Mouse (Mus musculus) small intestine, adult 2 months (tissue): ENCODE results near the gene Pdik1l. TPM values are rescaled to one million over a fixed set of nuclear protein-coding genes. Genes with fewer than 3 reads are reported as not detected.
"Not testable (repeated sequence)": the region's sequence is repeated elsewhere in the genome, so short reads cannot be mapped to it uniquely, and the experiment has no call there.

ENCODE experiments used
- H3K27ac ChIP-seq: fragments of 200-500 bp; 2 replicates; pipeline ENCODE4 v1.5.1; 2012; ENCODE audit warnings: low read depth, low read length, control low read depth, inconsistent platforms; ENCODE audit not compliant: insufficient read depth
- H3K27me3 ChIP-seq: fragments of 200-500 bp; 2 replicates; pipeline ENCODE4 v1.6.1; 2012; ENCODE audit warnings: mild to moderate bottlenecking, moderate library complexity, low read length, inconsistent platforms; ENCODE audit not compliant: control insufficient read depth, insufficient read depth
- H3K36me3 ChIP-seq: fragments of 200-500 bp; 2 replicates; pipeline ENCODE4 v1.6.1; 2012; ENCODE audit warnings: mild to moderate bottlenecking, low read length, control low read depth, inconsistent platforms; ENCODE audit not compliant: control insufficient read depth, insufficient read depth
- H3K4me1 ChIP-seq: fragments of 200-500 bp; 2 replicates; pipeline ENCODE4 v1.6.1; 2012; ENCODE audit warnings: low read length, inconsistent platforms, mixed read lengths; ENCODE audit not compliant: control insufficient read depth, insufficient read depth, insufficient read length
- H3K4me3 ChIP-seq: fragments of 200-500 bp; 2 replicates; pipeline ENCODE4 v1.5.1; 2012; ENCODE audit warnings: low read depth, mild to moderate bottlenecking, control low read depth, inconsistent platforms, low read length, moderate library complexity
- CTCF ChIP-seq: fragments of 200-500 bp; IDR thresholded peaks from 2 replicates; pipeline ENCODE4 v1.5.1; 2012; ENCODE audit warnings: low read depth, mild to moderate bottlenecking, control low read depth, inconsistent platforms, low read length, moderate library complexity, mixed read lengths; ENCODE audit not compliant: insufficient replicate concordance, insufficient read length; ENCODE audit errors: extremely low read depth
- POLR2A ChIP-seq: fragments of 200-500 bp; IDR thresholded peaks from 2 replicates; pipeline ENCODE4 v1.6.1; 2012; ENCODE audit warnings: low read depth, mild to moderate bottlenecking, control low read depth, inconsistent platforms, low read length, moderate library complexity
- WGBS: fragments of 180-500 bp; shearing (Covaris S2); methylation state at CpG from one replicate; pipeline ENCODE4 v1.1.7; 2018; 5-methylcytosine and 5-hydroxymethylcytosine counted together
- polyA plus RNA-seq: library from polyadenylated mRNA; depleted of rRNA; stranded (reverse); fragments of >200 nt; gene quantifications from 2 replicates; pipeline ENCODE4 v1.2.3, GENCODE M21; 2012

Pdik1l gene
- polyA plus RNA-seq, 1 experiment: 1.6 TPM

DNA sequence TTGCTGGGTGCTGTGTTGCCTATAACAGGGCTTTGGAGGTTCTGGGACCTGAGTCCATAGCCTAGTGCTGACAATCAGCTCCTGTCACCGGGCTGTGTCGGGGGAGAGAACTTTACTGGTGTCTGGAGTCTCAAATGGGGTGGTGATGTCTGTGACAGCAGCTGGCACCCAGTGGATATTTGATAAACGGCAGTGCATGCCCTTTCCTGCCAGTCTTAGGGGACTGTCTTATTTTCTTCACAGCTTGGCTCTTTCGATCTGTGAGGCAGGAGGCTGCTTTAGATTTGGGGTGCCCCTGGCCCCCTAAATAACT is 11.8 kb upstream of the Pdik1l start:
- TF ChIP-seq CTCF (no peak), POLR2A (no peak)
- Histone ChIP-seq H3K4me3 (no peak overlapping the region), H3K27ac (no peak overlapping the region), H3K4me1 (no peaks in the 10 kb centered on the region; the same call in 1 of the 2 replicates), H3K27me3 (no peaks in the 10 kb centered on the region), H3K36me3 (no peaks in the 10 kb centered on the region)
- WGBS: 71% methylated on average over 4 of the region's 4 CpGs

DNA sequence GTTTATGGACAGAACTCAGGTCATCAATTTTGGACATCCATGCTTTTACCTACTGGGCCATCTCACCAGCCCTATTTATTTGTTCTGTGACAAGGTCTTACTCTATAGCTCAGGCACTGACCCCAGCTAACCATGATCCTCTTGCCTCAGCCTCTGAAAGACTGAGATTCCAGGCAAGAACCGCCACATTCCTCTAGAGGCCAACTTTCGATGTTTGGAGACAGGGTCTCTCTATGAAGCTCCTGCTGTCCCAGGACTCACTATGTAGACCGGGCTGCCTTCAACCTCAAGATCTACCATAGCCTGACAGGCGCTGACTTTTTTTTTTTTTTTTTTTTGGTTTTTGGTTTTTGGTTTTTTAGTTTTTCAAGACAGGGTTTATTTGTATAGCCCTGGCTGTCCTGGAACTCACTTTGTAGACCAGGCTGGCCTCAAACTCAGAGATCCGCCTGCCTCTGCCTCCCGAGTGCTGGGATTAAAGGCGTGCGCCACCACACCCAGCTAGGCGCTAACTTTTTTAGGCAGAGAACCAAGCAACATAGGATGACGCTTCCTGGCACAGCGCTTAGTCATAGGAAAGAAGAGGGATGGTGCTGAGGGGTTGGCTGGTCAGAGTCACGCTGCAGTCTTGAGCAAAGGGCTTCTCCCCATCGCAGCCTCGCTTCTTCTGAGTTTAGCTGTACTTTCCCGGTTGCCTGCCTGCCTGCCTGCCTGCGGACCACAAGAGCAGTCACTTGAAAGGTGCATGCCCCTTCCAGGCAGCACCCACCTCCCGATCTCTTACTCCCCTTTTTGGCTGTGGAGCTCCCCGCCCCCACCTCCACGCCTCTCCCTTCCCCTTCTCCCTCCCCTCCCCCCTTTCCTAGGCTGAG is 11.2 kb upstream of the Pdik1l start:
- Histone ChIP-seq H3K4me3 (no peak overlapping the region), H3K27ac (no peak overlapping the region), H3K27me3 (no peaks in the 10 kb centered on the region), H3K4me1 (no peaks in the 10 kb centered on the region), H3K36me3 (no peaks in the 10 kb centered on the region)
- no peak for TF ChIP-seq POLR2A
- WGBS: 85% methylated on average over 19 of the region's 19 CpGs

DNA sequence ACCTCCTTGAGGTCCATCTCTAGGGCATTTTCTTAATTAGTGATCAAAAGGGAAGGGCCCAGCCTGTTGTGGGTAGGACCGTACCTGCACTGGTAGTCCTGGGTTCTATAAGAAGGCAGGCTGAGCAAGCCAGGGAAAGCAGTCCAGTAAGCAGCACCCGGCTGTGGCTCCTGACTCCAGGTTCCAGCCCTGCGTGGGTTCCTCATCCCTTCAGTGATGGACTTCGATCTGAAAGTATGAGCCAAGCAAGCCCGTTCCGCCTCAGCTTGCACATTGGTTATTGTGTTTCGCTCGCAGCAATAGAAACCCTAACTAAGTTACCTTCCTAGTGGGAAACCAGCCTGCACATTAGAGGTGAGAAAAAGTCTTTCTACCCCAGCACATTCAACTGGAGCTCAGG is 9.7 kb upstream of the Pdik1l start:
- WGBS: 40% methylated on average over 8 of the region's 8 CpGs
- Histone ChIP-seq H3K4me3 (no peak overlapping the region), H3K4me1 (no peaks in the 10 kb centered on the region), H3K27ac (no peak overlapping the region), H3K27me3 (no peaks in the 10 kb centered on the region), H3K36me3 (no peaks in the 10 kb centered on the region)
- TF ChIP-seq POLR2A (no peak), CTCF (no peak)

DNA sequence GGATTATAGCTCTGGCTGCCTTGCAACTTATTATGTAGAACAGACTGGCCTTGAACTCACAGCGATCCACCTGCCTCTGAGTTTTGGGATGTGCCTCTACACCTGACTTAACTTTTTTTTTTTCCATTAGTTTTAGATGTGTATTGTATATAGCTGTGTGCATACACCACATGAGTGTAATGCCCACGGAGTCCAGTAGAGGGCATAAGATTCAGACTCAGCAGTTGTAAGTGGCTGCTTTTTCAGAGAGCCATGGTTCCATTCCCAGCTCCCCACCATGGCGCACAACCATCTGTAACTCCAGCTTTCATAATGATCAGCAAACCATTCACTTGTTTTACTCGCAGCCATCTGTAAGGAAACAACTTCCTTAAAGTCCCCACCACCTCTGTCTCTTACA is 8.8 kb upstream of the Pdik1l start:
- Histone ChIP-seq H3K27ac (no peak overlapping the region), H3K4me1 (no peaks in the 10 kb centered on the region), H3K36me3 (no peaks in the 10 kb centered on the region), H3K27me3 (no peaks in the 10 kb centered on the region), H3K4me3 (no peak overlapping the region)
- 93% methylated on average over 4 of the region's 4 CpGs for WGBS
- no peak for TF ChIP-seq POLR2A
- no peak for TF ChIP-seq CTCF

GRCm38 (mm10) chr4:134296096-134296495 is 8.4 kb upstream of the Pdik1l start:
- 91% methylated on average over 4 of the region's 4 CpGs for WGBS
- H3K4me3 ChIP-seq, H3K27ac ChIP-seq, H3K36me3 ChIP-seq, H3K4me1 ChIP-seq, H3K27me3 ChIP-seq: not testable (repeated sequence)

DNA sequence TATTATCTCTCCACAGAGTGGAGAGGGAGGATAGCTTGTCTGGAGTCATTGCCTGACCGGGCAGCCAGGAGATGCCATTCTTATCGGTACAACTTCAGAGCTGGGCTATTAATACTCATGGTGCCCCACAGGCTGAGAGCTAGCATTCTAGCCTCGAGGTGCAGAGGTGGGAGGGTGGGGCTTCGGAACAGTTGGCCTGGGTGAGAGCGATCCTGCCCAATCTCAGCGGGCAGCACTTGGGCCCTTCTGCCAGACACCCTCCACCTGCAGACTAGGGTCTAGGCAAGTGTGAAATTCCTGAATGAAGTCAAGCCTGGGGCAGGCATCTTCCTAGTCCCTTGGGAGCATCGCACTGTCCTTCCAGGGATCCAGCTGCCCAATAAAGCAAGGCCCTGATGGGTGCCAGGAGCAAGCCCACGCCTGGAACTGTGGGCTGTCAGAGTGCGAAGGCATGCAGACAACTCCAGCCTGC is 6.0 kb upstream of the Pdik1l start:
- H3K27ac ChIP-seq: no peak overlapping the region
- TF ChIP-seq POLR2A (no peak), CTCF (no peak)
- H3K36me3 ChIP-seq: no peaks in the 10 kb centered on the region
- 61% methylated on average over 9 of the region's 9 CpGs for WGBS
- H3K27me3 ChIP-seq: no peaks in the 10 kb centered on the region
- no peaks in the 10 kb centered on the region; the same call in 1 of the 2 replicates for H3K4me1 ChIP-seq
- no peak overlapping the region for H3K4me3 ChIP-seq

GRCm38 (mm10) chr4:134293061-134293691 is 5.5 kb upstream of the Pdik1l start:
- TF ChIP-seq POLR2A: no peak
- TF ChIP-seq CTCF: no peak
- no peak overlapping the region for H3K4me3 ChIP-seq
- H3K27ac ChIP-seq: no peak overlapping the region
- 77% methylated on average over 18 of the region's 18 CpGs for WGBS
- peaks cover 3% of the 10 kb centered on the region; the same call in 1 of the 2 replicates for H3K4me1 ChIP-seq
- H3K36me3 ChIP-seq: no peaks in the 10 kb centered on the region
- H3K27me3 ChIP-seq: no peaks in the 10 kb centered on the region
